Mouse (Mus musculus) liver, postnatal 0 days (tissue): Measurements from ENCODE around the gene Tcf3.

Source experiments
- CTCF ChIP-seq: sonication (generic); IDR thresholded peaks from 2 replicates; pipeline ENCODE4 v1.5.1; 2016; ENCODE audit warnings: antibody characterized with exemption, low read depth
- EP300 ChIP-seq: IDR thresholded peaks from 2 replicates; pipeline ENCODE4 v1.6.1; 2016; ENCODE audit warnings: antibody characterized with exemption, low read depth, mild to moderate bottlenecking

DNA sequence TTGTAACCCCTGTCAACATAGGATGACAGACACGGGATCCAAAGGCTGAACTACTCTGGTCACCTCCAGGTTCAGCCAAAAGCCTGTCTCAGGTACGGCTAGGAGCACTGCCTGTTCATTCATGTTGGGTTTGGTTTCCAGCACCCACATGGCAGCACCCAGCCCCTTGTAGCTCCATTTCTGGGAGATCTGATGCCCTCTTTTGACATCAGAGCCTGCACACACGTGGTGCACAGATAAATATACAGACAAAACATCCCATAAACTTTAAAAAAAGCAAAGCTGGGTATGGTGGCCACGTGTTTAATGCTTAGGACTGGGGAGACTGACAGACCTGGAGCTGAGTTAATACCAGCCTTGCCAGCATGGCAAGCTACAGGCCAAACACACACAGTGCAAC is 25.5 kb downstream of the Tcf3 start:
- TF ChIP-seq CTCF (no peak), EP300 (no peak)
